Mouse (Mus musculus): ENCODE data around the gene Exoc7.
A peak's percentile ranks its signal among the peaks of the same experiment; 100 is the strongest.

Gene Exoc7

GRCm38 (mm10) chr11:116318719-116319659 lies 12.0 kb upstream of the Exoc7 start:
- peak; percentile 73 for DNase-seq (ENCODE audit: low read depth, low spot score)

DNA sequence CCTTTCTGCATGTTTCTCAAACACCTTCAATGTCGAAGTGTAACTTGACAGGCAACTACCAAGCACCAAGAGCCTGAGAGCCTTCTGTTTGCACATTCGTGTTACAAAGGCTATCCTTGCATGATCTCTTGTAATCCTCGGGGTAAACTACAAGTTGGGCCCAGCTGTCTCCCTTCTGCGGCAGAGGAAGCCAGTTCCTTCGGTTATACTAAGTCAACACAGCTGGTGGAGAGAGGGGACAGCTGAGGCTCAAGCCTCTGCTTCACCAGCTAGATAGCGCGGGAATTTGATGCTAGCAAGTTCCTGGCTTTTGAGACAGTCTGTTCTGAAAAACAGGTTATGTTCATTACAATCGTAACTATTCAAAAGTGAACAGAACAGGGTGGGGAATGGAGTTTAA lies 5.3 kb upstream of the Exoc7 start:
- no peak for DNase-seq (ENCODE audit: low read depth, low spot score)

DNA sequence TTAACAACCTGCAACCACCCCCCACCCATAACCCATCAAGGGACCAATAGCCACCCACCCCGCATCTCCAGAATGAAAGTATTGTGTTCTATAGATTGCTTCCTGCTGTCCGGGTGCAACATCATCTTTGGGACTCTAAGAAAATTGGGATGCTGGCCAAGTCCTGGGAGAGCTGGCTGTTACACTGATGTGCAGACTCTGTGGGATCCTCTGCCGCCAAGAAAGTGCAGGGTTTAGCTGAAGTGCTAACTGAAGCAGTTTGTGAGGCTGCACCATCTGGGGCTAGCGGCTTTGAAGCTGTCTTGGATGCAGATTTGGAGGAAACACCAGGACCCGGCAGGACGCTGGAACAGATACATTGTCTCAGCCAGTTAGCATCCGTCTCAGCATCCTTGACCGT lies 4.1 kb upstream of the Exoc7 start:
- peak; percentile 32 for DNase-seq (ENCODE audit: low read depth, low spot score)

DNA sequence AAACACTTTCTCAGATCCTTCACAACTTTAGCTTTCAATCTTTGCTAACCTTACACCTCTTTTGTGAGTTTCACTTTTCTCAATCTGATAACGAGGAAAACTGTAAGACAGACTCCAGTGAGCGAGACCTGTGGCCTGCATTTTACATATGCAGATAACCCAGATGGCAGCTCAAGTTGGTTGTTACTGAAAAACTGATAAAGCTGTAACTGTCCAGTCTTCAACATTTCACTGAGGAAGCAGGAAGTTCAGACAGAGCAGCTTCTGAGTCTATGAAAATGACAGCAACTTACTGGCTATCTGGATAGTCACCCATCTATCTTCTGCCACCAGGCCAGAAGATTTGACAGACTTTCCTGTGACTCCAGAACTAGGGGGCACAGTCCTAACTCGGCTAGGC lies 2.6 kb upstream of the Exoc7 start:
- no peak for DNase-seq (ENCODE audit: low read depth, low spot score)

GRCm38 (mm10) chr11:116307762-116308531 lies 914 bp upstream of the Exoc7 start:
- DNase-seq (ENCODE audit: low read depth, low spot score) = peak; percentile 65

DNA sequence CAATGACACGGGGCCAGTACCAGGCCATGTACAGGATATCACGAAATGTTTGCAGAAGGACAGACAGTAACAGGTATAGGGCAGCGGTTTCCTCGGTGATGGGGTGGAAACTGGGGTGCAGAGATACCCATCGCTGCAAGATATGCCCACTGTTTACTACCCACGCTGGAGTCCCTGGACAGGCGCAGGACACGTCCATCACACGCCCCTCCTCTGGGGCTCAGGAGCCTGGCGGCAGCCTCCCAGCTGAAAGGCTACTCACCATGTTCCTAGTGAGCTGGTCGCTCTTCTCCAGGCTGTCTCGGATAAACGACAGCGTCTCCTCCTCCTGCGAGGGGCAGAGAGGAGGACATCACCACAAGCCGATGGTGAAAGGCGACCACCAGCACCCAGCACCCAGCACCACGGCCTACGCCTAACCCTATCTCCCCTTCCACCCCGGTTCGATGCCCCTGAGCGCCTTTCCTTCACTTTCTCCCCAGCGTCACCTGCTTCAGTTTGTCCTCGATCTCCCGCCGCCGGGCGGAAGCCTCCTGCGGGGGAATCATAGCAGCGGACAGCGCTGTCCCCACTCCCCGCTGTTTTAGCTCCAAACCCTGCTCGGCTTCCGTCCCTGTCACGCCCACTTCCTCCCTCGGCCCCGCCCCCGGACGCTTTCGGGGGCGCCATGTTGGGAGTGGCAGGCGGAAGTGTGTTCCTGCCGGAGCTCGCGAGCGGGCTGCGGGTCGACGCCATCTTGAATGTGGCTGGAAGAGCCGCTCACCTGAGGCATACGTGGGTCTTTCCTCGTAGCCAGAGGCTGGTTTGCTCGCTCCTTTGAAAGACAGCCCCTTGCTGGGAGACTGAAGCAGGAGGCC lies 679 bp downstream of the Exoc7 start:
- peak; percentile 90 for DNase-seq (ENCODE audit: low read depth, low spot score)

DNA sequence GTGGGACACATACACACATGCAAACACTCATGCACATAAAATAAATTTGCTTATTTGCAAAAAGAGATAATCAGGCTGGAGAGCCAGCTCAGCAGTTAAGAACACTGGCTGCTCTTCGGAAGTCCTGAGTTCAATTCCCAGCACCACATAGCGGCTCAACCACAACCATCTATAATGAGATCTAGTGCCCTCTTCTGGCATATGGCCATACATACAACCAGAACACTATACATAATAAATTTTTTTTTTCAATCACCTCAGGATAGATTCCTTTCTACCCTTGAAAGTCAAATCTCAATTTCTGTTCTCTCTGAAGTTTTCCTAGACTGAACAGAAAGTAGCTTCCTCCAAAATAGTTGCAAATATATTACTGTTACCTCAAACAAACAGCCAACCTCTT lies 1.6 kb downstream of the Exoc7 start:
- DNase-seq (ENCODE audit: low read depth, low spot score) = no peak

GRCm38 (mm10) chr11:116298621-116299020 lies 8.4 kb downstream of the Exoc7 start:
- no peak for DNase-seq (ENCODE audit: low read depth, low spot score)

DNA sequence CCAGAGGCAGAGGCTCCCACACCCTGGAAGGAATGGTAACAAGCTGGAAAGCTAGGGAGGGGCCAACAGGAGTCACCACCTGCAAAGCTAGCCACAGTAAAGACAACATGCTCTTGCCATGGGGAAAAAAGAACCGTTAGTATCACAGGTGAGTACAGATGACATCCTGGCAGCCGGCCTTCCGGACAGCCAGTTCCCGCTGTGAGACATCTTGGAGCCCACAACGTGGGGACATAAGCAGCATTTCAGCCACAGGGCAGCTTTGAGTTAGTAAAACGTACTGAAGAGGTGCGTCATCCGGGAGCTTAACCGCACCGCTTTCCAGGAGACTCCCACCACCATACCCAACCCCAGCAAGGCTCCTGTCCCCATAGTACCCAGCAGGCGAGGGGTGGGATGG lies 8.8 kb downstream of the Exoc7 start:
- DNase-seq (ENCODE audit: low read depth, low spot score) = no peak

DNA sequence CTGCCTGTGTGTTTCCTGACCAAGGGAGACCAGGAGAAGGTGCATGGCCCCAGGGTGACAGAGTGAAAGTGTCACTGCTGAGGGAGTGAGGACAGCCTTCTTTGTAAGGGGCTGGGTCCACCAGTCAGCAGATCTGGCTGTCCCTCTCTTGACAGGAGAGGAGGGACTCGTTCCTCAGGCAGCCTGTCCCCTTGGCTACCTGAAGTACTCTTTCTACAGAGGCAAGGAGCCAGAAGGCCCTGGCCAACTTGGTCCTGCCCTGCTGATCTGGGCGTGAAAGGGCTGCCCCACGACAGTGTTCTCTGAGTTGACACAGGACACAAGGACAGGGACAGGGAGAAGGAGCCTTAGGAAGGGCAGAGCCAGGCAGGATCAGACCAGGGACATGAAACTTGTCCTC lies 10.0 kb downstream of the Exoc7 start:
- DNase-seq (ENCODE audit: low read depth, low spot score) = no peak

DNA sequence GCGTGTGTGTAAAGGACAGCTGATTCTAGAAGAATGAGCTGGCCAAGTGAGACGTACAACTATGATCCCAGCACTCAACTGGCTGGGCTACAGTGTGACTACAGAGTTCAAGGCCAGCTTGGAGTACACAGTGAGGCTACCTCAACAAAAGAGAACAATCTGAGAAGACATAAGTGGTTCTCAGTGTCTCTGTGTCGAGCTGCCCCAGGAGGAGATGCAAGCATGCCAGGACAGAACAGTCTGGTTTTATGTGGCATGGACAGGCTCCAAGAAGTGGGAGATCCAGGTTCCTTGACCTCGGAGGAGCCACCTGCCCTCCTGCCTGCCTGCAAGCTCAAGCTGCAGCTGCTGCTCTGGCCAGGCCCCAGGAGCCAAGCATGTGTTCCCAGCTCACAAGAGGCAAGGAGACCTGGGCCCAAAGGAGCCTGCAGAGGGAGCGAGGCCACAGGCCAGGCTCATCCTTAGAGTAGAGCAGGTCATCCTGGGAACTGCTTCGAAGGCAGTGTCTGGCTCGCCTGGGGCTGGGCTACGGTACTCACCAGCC lies 10.8 kb downstream of the Exoc7 start:
- peak; percentile 81 for DNase-seq (ENCODE audit: low read depth, low spot score)

- DNase-seq (ENCODE audit: low read depth, low spot score) = peak; percentile 35
Measured at GRCm38 (mm10) chr11:116294319-116294718, 12.7 kb downstream of the Exoc7 start.

DNA sequence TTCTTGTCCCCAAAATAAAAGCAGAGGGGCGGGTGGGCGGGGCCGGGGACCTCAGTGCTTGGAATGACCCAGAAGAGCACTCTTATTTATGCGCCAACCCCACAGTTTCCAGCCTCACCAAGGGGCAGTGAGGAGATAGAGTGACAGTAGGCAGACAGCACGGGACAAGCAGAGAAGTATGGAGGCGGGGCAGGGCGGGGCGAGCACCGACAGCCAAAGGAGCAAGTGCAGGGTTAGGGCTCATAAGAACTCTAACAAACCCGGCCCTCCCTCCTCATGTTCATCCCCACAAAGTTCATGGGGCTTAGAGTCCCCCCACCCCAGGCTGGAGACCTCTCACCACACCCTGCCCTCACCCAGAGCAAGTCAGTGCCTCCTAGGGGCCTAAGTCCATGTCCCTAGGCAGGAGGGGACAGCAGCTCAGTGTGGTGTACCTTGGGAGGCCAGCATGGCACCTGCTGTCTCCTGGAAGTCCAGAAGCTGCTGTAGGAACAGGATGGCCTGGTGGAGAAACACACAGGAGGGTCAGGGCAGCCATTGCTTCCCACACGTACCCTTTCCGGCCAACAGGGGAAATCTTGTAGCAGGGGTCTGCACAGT lies 13.4 kb downstream of the Exoc7 start:
- DNase-seq (ENCODE audit: low read depth, low spot score) = no peak

DNA sequence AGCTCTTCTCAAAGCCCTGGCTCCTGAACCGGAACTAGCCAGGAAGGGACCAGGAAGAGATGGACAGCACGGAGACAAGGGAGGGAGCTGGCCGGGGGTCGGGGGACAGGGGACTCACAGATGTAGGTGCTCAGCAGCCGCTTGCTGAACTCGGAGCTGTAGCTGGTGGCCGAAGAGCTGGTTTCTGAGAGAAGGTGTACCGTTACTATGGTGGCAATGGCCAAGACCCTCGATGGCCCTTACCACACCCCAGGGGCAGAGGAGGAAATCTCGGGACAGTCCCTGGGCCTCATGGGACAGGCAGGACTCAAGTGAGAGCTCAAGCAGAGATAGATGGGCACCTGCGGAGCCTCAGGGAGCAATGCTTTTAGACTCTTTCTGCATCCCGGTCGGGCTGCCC lies 14.6 kb downstream of the Exoc7 start:
- no peak for DNase-seq (ENCODE audit: low read depth, low spot score)

DNA sequence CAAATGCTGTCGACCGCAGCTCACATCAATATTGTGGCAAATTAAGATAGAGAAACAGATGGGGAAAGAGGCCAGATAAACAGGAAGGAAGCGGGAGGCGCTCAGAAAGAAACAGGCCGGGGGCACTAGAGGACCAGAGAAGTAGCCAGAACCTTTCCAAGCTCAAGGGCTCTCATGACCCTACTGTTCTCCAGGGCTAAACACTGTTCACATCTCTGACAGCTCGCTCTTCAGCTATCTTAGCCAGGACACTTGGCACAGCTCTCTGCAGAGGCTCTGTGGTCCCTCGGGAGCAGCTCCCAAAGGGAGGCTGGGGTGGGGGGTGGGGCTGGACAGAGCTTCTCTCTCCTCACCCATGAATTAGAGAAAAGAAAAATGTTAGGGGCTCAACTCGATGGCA lies 16.5 kb downstream of the Exoc7 start:
- DNase-seq (ENCODE audit: low read depth, low spot score) = no peak

DNA sequence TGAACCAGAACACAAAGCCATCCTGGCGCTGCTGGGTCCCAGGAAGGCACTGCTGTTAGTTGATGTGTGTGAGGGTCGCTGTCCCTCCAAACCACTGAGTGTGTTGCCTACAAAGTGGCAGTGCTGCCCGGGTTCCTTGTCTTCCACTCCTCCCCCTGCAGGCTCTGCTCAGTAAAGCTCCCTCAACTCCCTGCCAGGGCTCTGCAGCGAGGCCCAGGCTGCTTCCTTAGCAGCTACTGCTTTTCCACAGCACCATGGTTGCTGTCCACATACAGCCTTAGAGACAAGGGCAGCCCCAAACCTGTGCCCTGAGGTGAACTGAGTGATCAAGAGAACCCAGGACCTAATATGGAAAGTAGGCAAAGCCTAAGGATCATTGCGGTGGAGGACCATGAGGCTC lies 19.7 kb downstream of the Exoc7 start:
- no peak for DNase-seq (ENCODE audit: low read depth, low spot score)

DNA sequence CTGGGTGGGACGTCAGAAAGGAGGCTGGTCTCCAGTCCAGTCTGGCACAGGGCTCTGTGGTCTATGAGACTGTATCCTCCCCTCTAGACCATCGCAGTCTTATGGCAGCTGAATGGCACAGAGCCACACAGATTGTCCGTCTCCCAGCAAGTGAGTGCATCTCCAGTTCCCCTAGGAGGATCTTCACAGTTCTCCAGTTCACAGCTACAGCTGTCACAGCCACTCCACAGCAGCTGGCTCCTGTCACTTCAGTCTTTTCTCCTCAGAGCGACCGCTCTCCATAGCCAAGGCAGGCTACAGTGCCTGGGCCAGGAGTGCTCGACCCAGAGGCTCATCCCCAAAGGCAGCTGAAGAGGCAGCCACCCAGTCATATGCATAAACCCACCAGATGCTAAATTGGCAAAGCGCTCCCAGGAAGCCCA lies 21.3 kb downstream of the Exoc7 start:
- DNase-seq (ENCODE audit: low read depth, low spot score) = peak; percentile 69

GRCm38 (mm10) chr11:116283982-116284381 lies 23.1 kb downstream of the Exoc7 start:
- DNase-seq (ENCODE audit: low read depth, low spot score) = no peak

- DNase-seq (ENCODE audit: low read depth, low spot score) = no peak
Measured at GRCm38 (mm10) chr11:116282912-116283521, 24.0 kb downstream of the Exoc7 start.

DNA sequence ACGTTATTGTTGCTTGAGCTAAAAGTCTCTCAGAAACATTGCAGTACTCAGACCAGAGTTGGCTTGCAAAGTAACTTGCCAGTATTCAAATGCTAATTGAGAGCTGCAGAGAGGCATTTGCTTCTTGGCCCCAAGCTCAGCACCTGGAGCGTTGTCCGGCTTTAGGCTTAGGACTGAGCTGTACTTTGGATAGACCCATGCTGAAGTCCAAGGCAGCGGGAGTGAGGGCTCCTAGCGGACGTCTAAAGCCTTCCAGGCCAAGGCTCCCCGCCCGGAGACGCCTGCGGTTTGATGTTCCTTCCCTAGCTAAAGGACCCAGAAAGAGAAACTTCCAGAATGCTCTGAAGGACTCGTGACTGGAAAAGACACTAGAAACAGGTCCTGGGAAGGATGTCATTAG lies 24.9 kb downstream of the Exoc7 start:
- DNase-seq (ENCODE audit: low read depth, low spot score) = no peak

DNA sequence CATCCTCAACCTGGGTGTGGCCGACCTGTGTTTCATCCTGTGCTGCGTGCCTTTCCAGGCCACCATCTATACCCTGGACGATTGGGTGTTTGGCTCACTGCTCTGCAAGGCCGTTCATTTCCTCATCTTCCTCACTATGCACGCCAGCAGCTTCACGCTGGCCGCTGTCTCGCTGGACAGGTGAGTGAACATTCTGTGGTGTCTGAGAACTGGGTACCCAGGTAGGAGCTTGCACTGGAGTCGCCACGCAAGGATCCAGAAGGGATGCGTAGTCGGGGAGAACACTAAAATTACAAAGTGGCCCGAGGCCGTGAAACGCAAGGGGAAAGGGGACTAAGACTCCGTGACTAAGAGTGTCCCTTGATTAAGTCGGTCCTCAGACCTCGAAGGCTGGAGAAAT lies 25.4 kb downstream of the Exoc7 start:
- no peak for DNase-seq (ENCODE audit: low read depth, low spot score)
